Mouse (Mus musculus) heart, adult 2 months (tissue): ENCODE data around the gene Dusp2. TPM values are rescaled to one million over a fixed set of nuclear protein-coding genes. Genes with fewer than 3 reads are reported as not detected.
A peak's percentile ranks its signal among the peaks of the same experiment; 100 is the strongest.

Experiments used
- DNase-seq, 2 experiments: peaks; one replicate each; pipeline ENCODE4 v3.0.0; 2021
- H3K27ac ChIP-seq: fragments of 200-600 bp; 2 replicates; pipeline ENCODE4 v1.8.1; 2022
- H3K27me3 ChIP-seq: fragments of 200-500 bp; 2 replicates; pipeline ENCODE4 v1.6.1; 2012; ENCODE audit warnings: mild to moderate bottlenecking, low read length, inconsistent platforms, mixed read lengths; ENCODE audit not compliant: control insufficient read depth, insufficient read depth
- H3K36me3 ChIP-seq: fragments of 200-500 bp; 2 replicates; pipeline ENCODE4 v1.6.1; 2012; ENCODE audit warnings: low read length, inconsistent platforms; ENCODE audit not compliant: control insufficient read depth, insufficient read depth
- H3K4me1 ChIP-seq: fragments of 200-500 bp; 2 replicates; pipeline ENCODE4 v1.6.1; 2011; ENCODE audit warnings: low read length; ENCODE audit not compliant: control insufficient read depth, insufficient read depth
- H3K4me3 ChIP-seq: fragments of 200-600 bp; 2 replicates; pipeline ENCODE4 v1.8.1; 2022
- H3K79me2 ChIP-seq: fragments of 200-500 bp; replicated peaks from 2 replicates; pipeline ENCODE4 v1.6.1; 2012; ENCODE audit warnings: mild to moderate bottlenecking, inconsistent platforms, low read length, moderate library complexity, mixed read lengths; ENCODE audit not compliant: control insufficient read depth, insufficient read depth
- H3K9ac ChIP-seq: fragments of 200-500 bp; 2 replicates; pipeline ENCODE4 v1.6.1; 2012; ENCODE audit warnings: low read depth, mild to moderate bottlenecking, control low read depth, inconsistent platforms, low read length, mixed read lengths
- CTCF ChIP-seq: fragments of 200-600 bp; IDR thresholded peaks from 2 replicates; pipeline ENCODE4 v1.8.1; 2022; ENCODE audit warnings: antibody characterized with exemption, mild to moderate bottlenecking, moderate library complexity
- EP300 ChIP-seq: fragments of 200-500 bp; IDR thresholded peaks from 2 replicates; pipeline ENCODE4 v1.6.1; 2011; ENCODE audit warnings: low read depth, low read length, control low read depth; ENCODE audit not compliant: insufficient read depth
- POLR2A ChIP-seq: fragments of 200-500 bp; IDR thresholded peaks from 2 replicates; pipeline ENCODE4 v1.6.1; 2011; ENCODE audit warnings: mild to moderate bottlenecking, low read depth, low read length, control low read depth; ENCODE audit not compliant: insufficient read depth
- WGBS: fragments of 180-500 bp; shearing (Covaris S2); methylation state at CpG from one replicate; pipeline ENCODE4 v1.1.7; 2018; 5-methylcytosine and 5-hydroxymethylcytosine counted together
- intact Hi-C: fragments of 180-260 bp; cut with DNase I; formaldehyde crosslinking; loops from one replicate; pipeline ENCODE4 v1.15.1; 2025
- polyA plus RNA-seq: library from polyadenylated mRNA; depleted of rRNA; stranded (reverse); fragments of >200 nt; gene quantifications from 2 replicates; pipeline ENCODE4 v1.2.3, GENCODE M21; 2012; rRNA removed
- total RNA-seq, 2 experiments: library from RNA; stranded (reverse); gene quantifications; 2 replicates each; pipeline ENCODE4 v1.2.3; 2021

Gene Dusp2
- total and polyA plus RNA-seq, 3 experiments = 0.44 to 1.1 (median 0.45) TPM

DNA sequence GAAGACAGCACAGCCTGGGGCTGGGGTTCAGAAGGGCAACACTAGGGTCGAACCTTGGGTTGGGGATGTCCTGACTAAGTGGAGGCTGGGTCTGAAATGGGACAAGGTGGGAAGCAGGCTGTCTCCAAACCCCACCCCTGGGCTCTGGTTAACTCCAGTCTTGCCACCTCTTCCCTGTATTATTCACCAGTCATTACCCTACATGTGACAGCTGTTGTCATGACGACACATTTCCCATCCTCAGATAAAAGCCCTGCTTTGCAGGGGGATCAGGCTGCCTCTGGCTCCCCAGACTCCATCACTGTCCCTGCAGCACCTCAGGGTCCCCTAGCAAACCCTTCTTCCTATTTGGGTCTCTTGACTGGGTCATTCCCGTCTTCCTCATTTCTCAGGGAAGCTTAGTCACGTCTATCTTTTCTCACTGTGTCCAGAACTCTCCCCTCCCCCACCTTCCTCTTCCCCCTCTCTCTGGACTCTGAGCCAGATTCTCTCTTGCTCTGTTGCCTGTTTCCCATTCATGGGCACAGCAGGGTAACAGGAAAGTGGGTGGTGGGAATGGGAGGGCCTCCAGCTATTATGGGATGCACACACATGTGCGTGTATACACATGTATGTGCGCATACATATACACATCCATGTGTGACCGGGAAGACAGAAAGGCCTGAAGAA is 42.1 kb downstream of the Dusp2 start:
- Histone ChIP-seq H3K4me1 (peaks cover 2% of the 10 kb centered on the region), H3K9ac (no peak overlapping the region), H3K79me2 (no peaks in the 10 kb centered on the region), H3K27me3 (no peaks in the 10 kb centered on the region), H3K36me3 (no peaks in the 10 kb centered on the region), H3K4me3 (no peak overlapping the region), H3K27ac (no peak overlapping the region; the same call in 1 of the 2 replicates)
- TF ChIP-seq CTCF (no peak), EP300 (no peak), POLR2A (no peak)
- no peak for DNase-seq
- WGBS = 63% methylated on average over 7 of the region's 7 CpGs
- intact Hi-C loops = no loop called here

DNA sequence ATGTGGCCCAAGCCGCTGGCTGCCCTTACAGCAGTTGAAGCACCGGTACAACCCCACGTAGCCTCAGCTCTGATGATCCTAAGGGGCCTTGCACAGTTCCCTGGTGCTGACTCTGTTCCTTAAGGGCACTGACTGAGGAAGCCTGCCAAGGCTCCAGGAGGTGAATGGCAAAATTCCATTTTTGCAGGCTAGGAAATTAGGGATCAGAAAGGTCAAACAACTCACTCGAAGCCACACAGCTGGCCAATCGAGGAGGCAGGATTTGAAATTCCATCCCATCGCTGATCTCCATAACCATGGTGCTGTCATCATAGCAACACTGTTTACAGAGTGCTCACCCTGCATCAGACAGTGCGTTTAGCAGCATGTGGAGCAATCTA is 42.6 kb downstream of the Dusp2 start:
- Histone ChIP-seq H3K36me3 (no peaks in the 10 kb centered on the region), H3K27ac (no peak overlapping the region; the same call in 1 of the 2 replicates), H3K79me2 (no peaks in the 10 kb centered on the region), H3K4me3 (no peak overlapping the region), H3K4me1 (peaks cover 2% of the 10 kb centered on the region), H3K9ac (no peak overlapping the region), H3K27me3 (no peaks in the 10 kb centered on the region)
- TF ChIP-seq EP300 = no peak
- no peak for TF ChIP-seq POLR2A
- TF ChIP-seq CTCF = no peak
- 49% methylated on average over 7 of the region's 7 CpGs for WGBS
- DNase-seq = no peak
- intact Hi-C loops = no loop called here

DNA sequence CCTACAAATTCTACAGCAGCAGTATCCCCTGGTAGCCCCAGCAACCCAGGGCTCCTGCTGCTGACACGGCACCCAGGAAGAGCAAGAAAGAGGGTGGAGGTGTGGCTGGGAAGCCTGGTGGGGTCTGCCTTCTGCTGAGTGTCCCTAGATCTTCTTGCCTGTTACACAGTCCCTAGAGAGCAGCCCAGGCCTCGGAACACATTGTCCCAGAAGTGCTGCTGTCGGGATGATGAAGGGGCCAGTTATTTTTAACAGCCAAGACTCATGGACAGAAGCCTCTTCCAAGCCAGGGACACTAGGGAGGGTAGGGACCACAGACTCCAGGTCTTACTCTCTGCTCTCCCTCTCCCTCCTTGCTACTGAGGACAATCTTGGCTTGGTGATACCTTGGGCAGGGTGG is 43.3 kb downstream of the Dusp2 start:
- Histone ChIP-seq H3K36me3 (no peaks in the 10 kb centered on the region), H3K9ac (no peak overlapping the region), H3K27me3 (no peaks in the 10 kb centered on the region), H3K79me2 (no peaks in the 10 kb centered on the region), H3K4me1 (peaks cover 2% of the 10 kb centered on the region), H3K27ac (peak overlapping the region; percentile 20), H3K4me3 (no peak overlapping the region)
- DNase-seq = peak in 1 of 2 experiments; percentile 53
- 0 out of 2 replicates have a peak, but pooled peaks have one; percentile 57 for TF ChIP-seq EP300
- no peak for TF ChIP-seq CTCF
- TF ChIP-seq POLR2A = no peak
- intact Hi-C loops = no loop called here
- WGBS = 36% methylated on average over 3 of the region's 3 CpGs

DNA sequence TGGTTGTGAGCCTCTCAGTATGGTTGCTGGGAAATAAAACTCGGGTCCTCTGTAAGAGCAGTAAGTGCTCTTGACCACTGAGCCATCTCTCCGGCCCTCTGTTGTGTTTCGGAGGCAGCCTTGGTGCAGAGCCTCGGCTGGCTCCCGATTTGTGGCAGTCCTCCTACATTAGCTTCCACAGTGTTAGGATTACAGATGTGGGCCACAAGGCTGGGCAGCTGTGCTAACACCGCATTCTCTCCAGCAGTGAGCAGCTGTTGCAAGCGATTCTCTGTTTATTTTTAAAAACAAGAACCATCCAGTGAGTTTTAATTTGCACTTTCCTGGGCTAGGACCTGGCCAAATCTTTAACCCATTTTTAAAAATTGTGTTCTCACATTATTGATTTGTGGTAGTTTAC is 47.9 kb downstream of the Dusp2 start:
- no peaks in the 10 kb centered on the region for H3K79me2 ChIP-seq
- H3K4me1 ChIP-seq = peaks cover 2% of the 10 kb centered on the region
- intact Hi-C loops = no loop called here
- no peak overlapping the region for H3K4me3 ChIP-seq
- TF ChIP-seq EP300 (no peak), POLR2A (no peak), CTCF (no peak)
- H3K36me3 ChIP-seq = no peaks in the 10 kb centered on the region
- no peaks in the 10 kb centered on the region for H3K27me3 ChIP-seq
- no peak overlapping the region for H3K27ac ChIP-seq
- DNase-seq = peak in 1 of 2 experiments; percentile 27
- no peak overlapping the region for H3K9ac ChIP-seq
- WGBS = 67% methylated on average over 7 of the region's 7 CpGs

DNA sequence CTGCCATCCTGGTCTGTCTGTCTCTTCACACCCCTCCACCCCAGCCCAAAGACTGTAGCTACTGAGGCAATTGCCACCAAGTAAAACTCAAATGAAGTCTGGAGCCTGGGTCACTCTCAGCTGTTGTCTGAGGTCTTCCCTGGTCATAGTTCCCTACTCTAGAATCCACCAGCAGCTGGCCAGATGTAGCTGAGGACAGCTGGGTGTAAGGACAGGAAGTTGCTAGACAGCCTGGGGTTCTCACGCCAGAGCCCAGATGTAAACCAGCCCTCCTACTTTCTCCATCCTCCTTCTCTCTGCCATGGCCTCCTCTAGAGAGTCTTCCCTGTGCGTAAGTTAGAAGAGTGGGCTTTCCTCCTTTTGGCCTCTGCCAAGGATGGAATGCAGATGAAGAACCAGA is 51.6 kb downstream of the Dusp2 start:
- no peak overlapping the region; the same call in 1 of the 2 replicates for H3K27ac ChIP-seq
- peak; percentile 33; the same call in 1 of the 2 replicates for TF ChIP-seq EP300
- no peak for TF ChIP-seq CTCF
- no peak overlapping the region for H3K4me3 ChIP-seq
- WGBS = 48% methylated on average over 2 of the region's 2 CpGs
- no peaks in the 10 kb centered on the region for H3K79me2 ChIP-seq
- H3K36me3 ChIP-seq = no peaks in the 10 kb centered on the region
- no peaks in the 10 kb centered on the region for H3K4me1 ChIP-seq
- DNase-seq = peak; percentile 25 to 50
- intact Hi-C loops = no loop called here
- H3K9ac ChIP-seq = no peak overlapping the region
- H3K27me3 ChIP-seq = no peaks in the 10 kb centered on the region

Other genes with a start within 250 kb of the Dusp2 start
- gene Ncaph, start 202.2 kb upstream of the Dusp2 start, total RNA-seq = 1 to 10 TPM in 1 of 2 experiments, under 1 TPM in 1; 0.64 to 1.4 TPM
- 0.41 and 0.44 TPM in 2 replicates for gene Ncaph, start 202.2 kb upstream of the Dusp2 start, polyA plus RNA-seq
- 10 to 100 TPM; 14.4 to 17.6 TPM for gene Itpripl1, start 192.7 kb upstream of the Dusp2 start, total RNA-seq
- gene Itpripl1, start 192.7 kb upstream of the Dusp2 start, polyA plus RNA-seq = 7.9 and 11.5 TPM in 2 replicates
- gene 1810024B03Rik, start 127.9 kb upstream of the Dusp2 start, total RNA-seq = under 1 TPM; 0.36 to 0.60 TPM
- 0.94 TPM in 2 replicates for gene 1810024B03Rik, start 127.9 kb upstream of the Dusp2 start, polyA plus RNA-seq
- gene Snrnp200, start 127.8 kb upstream of the Dusp2 start, total RNA-seq = 10 to 100 TPM; 59.3 to 69.5 TPM
- 34.0 and 58.7 TPM in 2 replicates for gene Snrnp200, start 127.8 kb upstream of the Dusp2 start, polyA plus RNA-seq
- 10 to 100 TPM; 56.3 to 60.8 TPM for gene Ciao1, start 88.3 kb upstream of the Dusp2 start, total RNA-seq
- gene Ciao1, start 88.3 kb upstream of the Dusp2 start, polyA plus RNA-seq = 59.1 and 74.2 TPM in 2 replicates
- 10 to 100 TPM; 24.8 to 27.4 TPM for gene Tmem127, start 88.3 kb upstream of the Dusp2 start, total RNA-seq
- 45.6 and 64.8 TPM in 2 replicates for gene Tmem127, start 88.3 kb upstream of the Dusp2 start, polyA plus RNA-seq
- 100 to 1,000 TPM; 150 to 165 TPM for gene Stard7, start 65.9 kb upstream of the Dusp2 start, total RNA-seq
- gene Stard7, start 65.9 kb upstream of the Dusp2 start, polyA plus RNA-seq = 64.0 and 151 TPM in 2 replicates
- gene Astl, start 2.5 kb downstream of the Dusp2 start, total RNA-seq = not detected
- gene Astl, start 2.5 kb downstream of the Dusp2 start, polyA plus RNA-seq = not detected in 2 replicates
- gene Adra2b, start 27.0 kb downstream of the Dusp2 start, total RNA-seq = 1 to 10 TPM in 1 of 2 experiments, under 1 TPM in 1; 0.73 to 1.1 TPM
- gene Adra2b, start 27.0 kb downstream of the Dusp2 start, polyA plus RNA-seq = 1.0 and 1.6 TPM in 2 replicates
- gene Gpat2, start 89.0 kb downstream of the Dusp2 start, total RNA-seq = not detected
- gene Gpat2, start 89.0 kb downstream of the Dusp2 start, polyA plus RNA-seq = 0.06 and 0.08 TPM in 2 replicates
- gene Fahd2a, start 108.4 kb downstream of the Dusp2 start, total RNA-seq = 10 to 100 TPM; 42.5 to 44.5 TPM
- gene Fahd2a, start 108.4 kb downstream of the Dusp2 start, polyA plus RNA-seq = 34.5 and 40.3 TPM in 2 replicates
- gene Kcnip3, start 185.9 kb downstream of the Dusp2 start, total RNA-seq = 1 to 10 TPM; 1.1 to 1.3 TPM
- gene Kcnip3, start 185.9 kb downstream of the Dusp2 start, polyA plus RNA-seq = 1.2 and 1.3 TPM in 2 replicates
- not detected for gene Prom2, start 205.3 kb downstream of the Dusp2 start, total RNA-seq
- 0.06 and 0.14 TPM in 2 replicates for gene Prom2, start 205.3 kb downstream of the Dusp2 start, polyA plus RNA-seq